Mouse (Mus musculus) stomach, embryonic 14.5 days (tissue): ENCODE measurements at regions not wholly inside any gene's neighbourhood (a gene's known extent, or its start where the extent isn't known, plus 50 kb on each side); places are given as distances from the start of the nearest gene placed in this dataset.

ENCODE experiments used
- ATAC-seq: fragments of 200-750 bp; cut with Nextera tagmentation; 2 replicates; pipeline ENCODE4 v1.8.0; 2017; ENCODE audit warnings: low read depth, moderate TSS enrichment; ENCODE audit not compliant: insufficient number of reproducible peaks, insufficient read depth, low FRiP score
- H3K27ac ChIP-seq: fragments of 300-500 bp; sonication (generic); 2 replicates; pipeline ENCODE4 v1.5.1; 2014; ENCODE audit warnings: mild to moderate bottlenecking, low read length, moderate library complexity, mixed read lengths
- H3K27me3 ChIP-seq: fragments of 300-500 bp; sonication (generic); 2 replicates; pipeline ENCODE4 v1.6.1; 2014; ENCODE audit warnings: low read length, control low read depth, mixed read lengths; ENCODE audit not compliant: control insufficient read depth, insufficient read depth
- H3K36me3 ChIP-seq: fragments of 300-500 bp; sonication (generic); 2 replicates; pipeline ENCODE4 v1.6.1; 2014; ENCODE audit warnings: mild to moderate bottlenecking, control low read depth, low read length, moderate library complexity, mixed read lengths; ENCODE audit not compliant: control insufficient read depth, insufficient read depth
- H3K4me1 ChIP-seq: fragments of 300-500 bp; sonication (generic); 2 replicates; pipeline ENCODE4 v1.6.1; 2014; ENCODE audit warnings: low read length, control low read depth, mixed read lengths; ENCODE audit not compliant: control insufficient read depth, insufficient read depth
- H3K4me2 ChIP-seq: fragments of 300-500 bp; sonication (generic); replicated peaks from 2 replicates; pipeline ENCODE4 v1.6.1; 2014; ENCODE audit warnings: low read depth, low read length, control low read depth
- H3K4me3 ChIP-seq: fragments of 300-500 bp; sonication (generic); 2 replicates; pipeline ENCODE4 v1.5.1; 2014; ENCODE audit warnings: low read depth, low read length, control low read depth
- H3K9ac ChIP-seq: fragments of 300-500 bp; sonication (generic); replicated peaks from 2 replicates; pipeline ENCODE4 v1.6.1; 2014; ENCODE audit warnings: low read depth, mild to moderate bottlenecking, control low read depth, low read length, moderate library complexity, mixed read lengths
- H3K9me3 ChIP-seq: fragments of 300-500 bp; sonication (generic); 2 replicates; pipeline ENCODE4 v1.6.1; 2016; ENCODE audit warnings: low read depth, low read length, control low read depth; ENCODE audit not compliant: control insufficient read depth
- WGBS: fragments of 180-500 bp; shearing (Covaris S2); extraction: QIAGEN DNeasy Blood & Tissue Kit; methylation state at CpG from one replicate; pipeline ENCODE4 v1.1.7; 2014; 5-methylcytosine and 5-hydroxymethylcytosine counted together

- H3K4me1 ChIP-seq = no peaks in the 10 kb centered on the region
- no peak overlapping the region for H3K9ac ChIP-seq
- no peak overlapping the region for H3K4me3 ChIP-seq
- no peak for ATAC-seq
- no peaks in the 10 kb centered on the region for H3K36me3 ChIP-seq
- no peak overlapping the region for H3K4me2 ChIP-seq
- H3K9me3 ChIP-seq = no peaks in the 10 kb centered on the region
- H3K27ac ChIP-seq = no peak overlapping the region
- H3K27me3 ChIP-seq = no peaks in the 10 kb centered on the region
Observed at GRCm38 (mm10) chr14:110179166-110179565, 575.8 kb downstream of the Slitrk6 start.

DNA sequence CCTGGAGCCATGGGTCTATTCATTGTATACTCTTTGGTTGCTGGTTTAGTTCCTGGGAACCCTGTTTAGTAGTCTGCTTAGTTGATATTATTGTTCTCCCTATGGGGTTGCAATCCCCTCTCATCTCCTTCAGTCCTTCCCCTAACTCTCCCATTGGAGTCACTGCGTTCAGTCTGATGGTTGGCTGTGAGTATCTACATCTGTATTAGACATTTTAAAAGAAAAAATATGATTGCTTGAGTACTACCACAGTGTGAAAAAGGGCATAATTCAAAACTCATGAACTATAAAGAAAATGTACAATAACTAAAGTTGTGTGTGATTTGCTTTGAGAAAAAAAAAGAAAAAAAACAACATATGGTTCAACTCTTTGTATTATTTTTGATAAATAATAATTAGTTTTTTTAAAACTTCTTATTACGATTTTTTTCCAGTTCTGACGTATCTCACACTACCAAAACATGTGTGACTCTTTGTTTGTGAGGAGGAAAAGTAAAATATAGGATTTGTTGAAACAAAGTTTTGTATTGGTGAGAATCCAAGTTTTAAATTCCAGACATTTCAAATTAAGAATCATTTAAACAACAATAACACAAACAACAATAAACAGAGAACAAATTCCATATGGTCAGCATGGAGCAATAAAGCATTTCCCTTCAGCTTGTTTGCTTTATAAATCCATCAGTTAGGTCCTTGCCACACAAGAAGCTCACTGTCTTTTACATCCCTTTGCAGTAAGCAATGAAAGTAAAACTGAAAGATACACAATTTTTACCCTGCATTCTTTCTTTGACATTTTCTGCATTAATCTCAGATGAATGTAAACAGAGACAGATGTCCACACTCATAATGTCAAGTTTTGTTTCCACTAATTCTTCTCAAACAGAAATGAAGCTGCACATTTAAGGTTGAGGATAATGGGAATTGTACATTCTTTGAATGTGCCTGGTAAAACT is 583.5 kb downstream of the Slitrk6 start:
- no peaks in the 10 kb centered on the region for H3K9me3 ChIP-seq
- no peaks in the 10 kb centered on the region for H3K27me3 ChIP-seq
- WGBS = 54% methylated on average over 3 of the region's 3 CpGs
- peak overlapping the region; percentile 84 for H3K27ac ChIP-seq
- no peak overlapping the region for H3K9ac ChIP-seq
- no peak overlapping the region for H3K4me2 ChIP-seq
- no peaks in the 10 kb centered on the region for H3K36me3 ChIP-seq
- ATAC-seq = peak; percentile 63; the same call in 1 of the 2 replicates
- no peak overlapping the region for H3K4me3 ChIP-seq
- no peaks in the 10 kb centered on the region for H3K4me1 ChIP-seq

- Histone ChIP-seq H3K27ac (no peak overlapping the region), H3K4me2 (no peak overlapping the region), H3K4me3 (no peak overlapping the region), H3K9me3 (no peaks in the 10 kb centered on the region), H3K9ac (no peak overlapping the region), H3K4me1 (no peaks in the 10 kb centered on the region), H3K27me3 (no peaks in the 10 kb centered on the region), H3K36me3 (no peaks in the 10 kb centered on the region)
- WGBS = 28% methylated on average over 5 of the region's 5 CpGs
- ATAC-seq = no peak
Observed at GRCm38 (mm10) chr14:110168632-110169031, 586.3 kb downstream of the Slitrk6 start.

DNA sequence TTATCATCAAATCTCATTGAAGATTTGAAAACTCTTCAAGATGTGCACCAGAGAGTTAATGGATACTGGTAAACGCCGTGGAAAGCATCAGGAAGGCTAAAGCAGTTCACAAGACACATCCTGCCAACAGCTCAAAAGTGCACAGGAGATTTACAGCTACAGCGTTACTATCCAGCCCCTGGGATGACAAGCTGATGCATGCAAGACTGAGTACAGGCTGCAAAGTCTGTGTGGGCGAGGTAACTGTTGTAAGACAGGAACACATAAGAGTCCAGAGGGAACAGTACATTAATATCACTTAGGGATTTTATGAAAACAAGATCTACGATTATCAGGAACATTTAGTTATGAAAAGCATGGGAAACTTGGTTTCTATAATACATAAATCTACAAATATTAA is 626.7 kb downstream of the Slitrk6 start:
- Histone ChIP-seq H3K4me1 (0 out of 2 replicates have a peak, but pooled peaks cover 3% of the 10 kb centered on the region), H3K9ac (no peak overlapping the region), H3K9me3 (no peaks in the 10 kb centered on the region), H3K4me3 (no peak overlapping the region), H3K27me3 (no peaks in the 10 kb centered on the region), H3K27ac (peak overlapping the region; percentile 27; the same call in 1 of the 2 replicates), H3K36me3 (no peaks in the 10 kb centered on the region), H3K4me2 (no peak overlapping the region)
- WGBS = 31% methylated on average over 5 of the region's 5 CpGs
- ATAC-seq = no peak

DNA sequence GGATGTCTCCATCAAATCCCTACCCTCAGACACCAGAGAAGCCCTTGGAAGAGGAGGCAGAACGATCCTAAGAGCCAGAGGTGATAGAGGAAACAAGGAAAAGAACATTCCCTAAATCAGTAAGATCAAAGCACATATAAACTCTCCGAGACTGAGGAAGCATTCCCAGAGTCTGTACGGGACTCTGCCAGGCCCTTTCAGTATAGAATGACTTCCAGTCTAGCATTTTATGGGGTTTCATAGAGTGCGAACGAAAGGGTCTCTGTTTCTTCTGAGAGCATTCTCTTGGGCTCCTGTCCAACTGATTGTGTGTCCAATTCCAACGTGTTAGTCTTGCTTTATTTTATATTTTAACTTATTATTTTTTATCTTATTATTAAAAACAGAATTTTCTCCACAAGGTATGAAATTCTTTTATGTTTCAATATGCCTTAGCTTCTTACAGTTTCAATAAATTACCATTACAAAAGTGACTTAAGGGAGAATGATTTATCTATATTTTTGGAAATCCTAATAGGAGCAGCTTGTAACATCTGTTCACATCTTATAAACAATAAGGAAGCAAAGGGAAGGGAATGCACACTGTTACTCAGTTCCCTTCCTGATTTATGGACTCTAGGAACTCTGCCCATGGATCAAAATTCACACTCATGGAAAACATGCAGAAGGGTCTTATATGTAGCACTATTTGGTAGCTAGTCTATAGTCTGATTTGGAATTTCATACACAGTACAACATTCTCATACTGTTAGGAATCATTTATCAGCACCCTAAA is 628.8 kb downstream of the Slitrk6 start:
- Histone ChIP-seq H3K9me3 (no peaks in the 10 kb centered on the region), H3K4me2 (no peak overlapping the region), H3K4me3 (no peak overlapping the region), H3K36me3 (no peaks in the 10 kb centered on the region), H3K27me3 (no peaks in the 10 kb centered on the region), H3K4me1 (0 out of 2 replicates have a peak, but pooled peaks cover 3% of the 10 kb centered on the region), H3K27ac (peak overlapping the region; percentile 90), H3K9ac (no peak overlapping the region)
- ATAC-seq = peak; percentile 61; the same call in 1 of the 2 replicates
- 29% methylated on average over 6 of the region's 6 CpGs for WGBS

GRCm38 (mm10) chr14:110122710-110123109 is 632.2 kb downstream of the Slitrk6 start:
- Histone ChIP-seq H3K36me3 (no peaks in the 10 kb centered on the region), H3K9ac (no peak overlapping the region), H3K9me3 (no peaks in the 10 kb centered on the region), H3K4me2 (no peak overlapping the region), H3K4me1 (no peaks in the 10 kb centered on the region), H3K4me3 (no peak overlapping the region), H3K27ac (no peak overlapping the region), H3K27me3 (no peaks in the 10 kb centered on the region)
- ATAC-seq = peak; percentile 10; the same call in 1 of the 2 replicates
- 96% methylated on average over 3 of the region's 3 CpGs for WGBS

DNA sequence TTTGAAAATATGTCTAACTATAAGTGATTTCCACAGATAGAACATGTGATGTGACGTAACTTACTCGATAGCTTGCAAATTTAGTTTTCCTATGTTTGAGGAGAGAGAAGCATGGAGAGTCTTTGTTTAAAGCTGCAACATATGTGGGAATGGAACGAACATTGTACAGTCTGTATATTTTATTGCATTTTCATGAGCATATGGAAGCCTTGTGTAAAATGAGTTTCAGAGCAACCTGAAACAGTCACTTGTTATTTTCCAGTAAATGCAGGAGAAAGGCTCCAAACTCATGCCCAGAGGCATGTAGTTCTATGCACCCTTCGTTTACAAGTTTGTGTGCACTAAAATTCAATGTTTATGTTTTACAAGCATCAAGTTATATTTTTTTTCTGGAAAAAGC is 639.4 kb downstream of the Slitrk6 start:
- H3K4me3 ChIP-seq = no peak overlapping the region
- H3K27me3 ChIP-seq = no peaks in the 10 kb centered on the region
- no peaks in the 10 kb centered on the region for H3K4me1 ChIP-seq
- WGBS = 73% methylated on average over 4 of the region's 4 CpGs
- H3K27ac ChIP-seq = no peak overlapping the region
- ATAC-seq = no peak
- no peaks in the 10 kb centered on the region for H3K36me3 ChIP-seq
- H3K9ac ChIP-seq = no peak overlapping the region
- no peaks in the 10 kb centered on the region for H3K9me3 ChIP-seq
- no peak overlapping the region for H3K4me2 ChIP-seq

DNA sequence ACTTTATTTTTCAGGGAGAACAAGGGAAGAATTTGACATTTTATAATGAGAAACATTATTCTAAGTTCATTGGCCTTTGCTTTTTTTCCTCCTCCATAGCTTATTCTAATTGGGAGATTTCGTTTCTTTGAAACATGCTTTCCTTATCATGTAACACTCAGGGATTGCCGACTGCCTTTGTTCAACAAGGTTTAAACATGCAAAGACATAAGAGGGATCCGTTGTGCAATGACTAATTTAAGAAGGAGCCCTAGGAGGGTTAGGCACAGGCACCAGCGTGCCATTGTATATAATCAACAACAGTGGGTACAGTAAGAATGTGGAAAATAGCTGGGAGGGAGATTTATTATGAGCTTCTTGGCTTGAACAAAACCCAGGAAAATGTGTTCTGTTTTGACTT is 654.1 kb downstream of the Slitrk6 start:
- Histone ChIP-seq H3K9me3 (no peaks in the 10 kb centered on the region), H3K27ac (no peak overlapping the region), H3K36me3 (no peaks in the 10 kb centered on the region), H3K4me1 (no peaks in the 10 kb centered on the region), H3K9ac (no peak overlapping the region), H3K4me2 (no peak overlapping the region), H3K27me3 (no peaks in the 10 kb centered on the region), H3K4me3 (no peak overlapping the region)
- WGBS = 71% methylated on average over 4 of the region's 4 CpGs
- no peak for ATAC-seq
